Mouse (Mus musculus) B cell, adult 2 months (primary cell): ENCODE results near the gene Ap4e1.
"Not testable (repeated sequence)": the region's sequence is repeated elsewhere in the genome, so short reads cannot be mapped to it uniquely, and the experiment has no call there.

Experiments used
- DNase-seq, 2 experiments: peaks; one replicate each; pipeline ENCODE4 v3.0.0; 2022

Ap4e1 gene

GRCm38 (mm10) chr2:127079066-127079465 lies 70.5 kb downstream of the Ap4e1 start:
- not testable (repeated sequence) for DNase-seq

GRCm38 (mm10) chr2:127079881-127080590 lies 71.5 kb downstream of the Ap4e1 start:
- DNase-seq, result no peak

- no peak for DNase-seq
Observed at GRCm38 (mm10) chr2:127080591-127081218, 72.2 kb downstream of the Ap4e1 start.

GRCm38 (mm10) chr2:127086235-127086634 lies 77.7 kb downstream of the Ap4e1 start:
- peak; percentile 21 to 29 for DNase-seq

GRCm38 (mm10) chr2:127090151-127090550 lies 81.6 kb downstream of the Ap4e1 start:
- not testable (repeated sequence) for DNase-seq

GRCm38 (mm10) chr2:127092000-127092399 lies 83.5 kb downstream of the Ap4e1 start:
- DNase-seq, result no peak

- no peak for DNase-seq
Observed at GRCm38 (mm10) chr2:127108986-127109385, 100.5 kb downstream of the Ap4e1 start.
